Mouse (Mus musculus) heart, embryonic 15.5 days (tissue): ENCODE results near the gene Prom1. TPM values are rescaled to one million over a fixed set of nuclear protein-coding genes. Genes with fewer than 3 reads are reported as not detected.

Source experiments
- ATAC-seq: fragments of 200-750 bp; cut with Nextera tagmentation; replicated peaks from 2 replicates; pipeline ENCODE4 v1.8.0; 2017; ENCODE audit warnings: low read depth, moderate TSS enrichment; ENCODE audit not compliant: insufficient number of reproducible peaks, insufficient read depth, low FRiP score
- H3K27ac ChIP-seq: fragments of 300-500 bp; sonication (generic); 2 replicates; pipeline ENCODE4 v1.5.1; 2015; ENCODE audit warnings: mild to moderate bottlenecking, inconsistent platforms
- H3K27me3 ChIP-seq: fragments of 300-500 bp; sonication (generic); 2 replicates; pipeline ENCODE4 v1.6.1; 2015; ENCODE audit warnings: inconsistent platforms
- H3K36me3 ChIP-seq: fragments of 300-500 bp; sonication (generic); 2 replicates; pipeline ENCODE4 v1.6.1; 2015; ENCODE audit warnings: mild to moderate bottlenecking, inconsistent platforms
- H3K4me1 ChIP-seq: fragments of 300-500 bp; sonication (generic); replicated peaks from 2 replicates; pipeline ENCODE4 v1.6.1; 2015; ENCODE audit warnings: inconsistent platforms
- H3K4me2 ChIP-seq: fragments of 300-500 bp; sonication (generic); 2 replicates; pipeline ENCODE4 v1.6.1; 2015; ENCODE audit warnings: inconsistent platforms, mild to moderate bottlenecking, moderate library complexity
- H3K4me3 ChIP-seq: fragments of 300-500 bp; sonication (generic); 2 replicates; pipeline ENCODE4 v1.5.1; 2015; ENCODE audit warnings: mild to moderate bottlenecking, inconsistent platforms
- H3K9ac ChIP-seq: fragments of 300-500 bp; sonication (generic); 2 replicates; pipeline ENCODE4 v1.6.1; 2015; ENCODE audit warnings: mild to moderate bottlenecking, inconsistent platforms
- H3K9me3 ChIP-seq: fragments of 300-500 bp; sonication (generic); replicated peaks from 2 replicates; pipeline ENCODE4 v1.6.1; 2016; ENCODE audit warnings: inconsistent platforms
- WGBS: fragments of 180-500 bp; shearing (Covaris S2); methylation state at CpG from one replicate; pipeline ENCODE4 v1.1.7; 2015; ENCODE audit warnings: mixed read lengths; 5-methylcytosine and 5-hydroxymethylcytosine counted together
- polyA plus RNA-seq: library from polyadenylated mRNA; unstranded; fragments of >200 nt; fragmentation: Nextera tagmentation; extraction: Ambion mirVana; gene quantifications from 2 replicates; pipeline ENCODE4 v1.2.1, GENCODE M21; 2015

Gene Prom1
- polyA plus RNA-seq, 1 experiment from 2014 or later: 6.5 TPM

DNA sequence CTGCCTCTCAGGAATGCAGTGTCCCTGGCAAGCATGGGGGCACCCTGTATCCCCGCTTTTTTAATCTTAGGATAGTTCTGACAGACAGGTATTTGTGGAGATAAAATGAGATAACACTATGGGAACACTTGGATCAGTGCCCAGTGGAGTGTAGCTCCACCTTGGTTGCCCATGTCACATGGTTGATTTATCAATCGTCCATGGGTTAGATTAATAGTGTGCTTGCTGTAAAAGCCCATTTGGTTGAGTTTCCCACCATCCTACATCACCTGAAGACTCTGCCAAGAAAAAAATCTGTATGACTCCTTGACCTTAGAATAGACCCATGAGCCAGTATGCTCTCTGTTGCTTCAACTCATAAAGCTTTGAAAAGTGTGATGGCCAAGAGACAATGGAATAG is 131.3 kb downstream of the Prom1 start:
- H3K4me1 ChIP-seq: no peaks in the 10 kb centered on the region
- no peaks in the 10 kb centered on the region for H3K9me3 ChIP-seq
- no peak for ATAC-seq
- no peak overlapping the region for H3K4me3 ChIP-seq
- no peaks in the 10 kb centered on the region for H3K27me3 ChIP-seq
- no peaks in the 10 kb centered on the region for H3K36me3 ChIP-seq
- WGBS: 52% methylated on average over 2 of the region's 2 CpGs
- H3K4me2 ChIP-seq: no peak overlapping the region
- H3K9ac ChIP-seq: no peak overlapping the region
- no peak overlapping the region for H3K27ac ChIP-seq

DNA sequence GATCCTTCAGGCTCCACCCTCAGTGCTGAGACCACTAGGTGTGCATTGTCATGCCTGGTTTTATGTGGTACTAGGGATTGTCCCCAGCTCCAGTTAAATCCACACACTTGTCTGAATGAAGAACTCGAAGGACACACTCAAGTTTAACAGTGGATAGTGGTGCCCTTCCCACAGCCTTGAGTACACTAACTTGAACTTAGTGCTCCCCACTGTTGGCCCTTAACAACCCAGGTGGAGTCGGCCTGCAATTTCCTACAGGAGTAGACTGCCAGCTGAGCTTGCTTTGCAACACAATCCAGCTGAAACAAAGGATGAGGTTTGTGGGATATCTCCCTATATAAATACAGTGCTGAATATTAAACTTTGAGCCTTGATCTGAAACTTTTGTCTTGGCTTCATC is 133.2 kb downstream of the Prom1 start:
- H3K36me3 ChIP-seq: no peaks in the 10 kb centered on the region
- no peak overlapping the region for H3K4me3 ChIP-seq
- H3K27ac ChIP-seq: no peak overlapping the region
- H3K9me3 ChIP-seq: no peaks in the 10 kb centered on the region
- 68% methylated on average over 2 of the region's 2 CpGs for WGBS
- H3K9ac ChIP-seq: no peak overlapping the region
- no peaks in the 10 kb centered on the region for H3K4me1 ChIP-seq
- no peaks in the 10 kb centered on the region for H3K27me3 ChIP-seq
- ATAC-seq: no peak
- no peak overlapping the region for H3K4me2 ChIP-seq

DNA sequence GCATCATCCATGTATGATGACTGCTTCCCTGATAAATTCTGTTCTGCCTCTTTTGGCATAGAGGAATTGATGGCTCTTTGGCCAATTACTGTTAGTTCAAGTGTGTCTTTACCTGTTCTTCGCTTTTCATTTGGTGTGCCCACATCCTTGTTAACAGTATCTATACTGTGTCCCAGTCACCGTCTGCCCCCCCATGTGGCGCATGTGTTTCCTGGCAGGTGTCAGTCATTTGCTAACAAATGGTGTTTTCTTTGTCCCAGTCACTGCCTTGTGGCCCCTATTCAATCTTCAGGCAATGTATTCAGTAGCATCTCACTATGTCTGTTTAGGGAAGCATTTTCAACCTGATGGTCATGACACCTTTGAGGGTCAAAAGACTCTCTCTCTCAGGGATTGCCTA is 140.8 kb downstream of the Prom1 start:
- ATAC-seq: no peak
- H3K4me3 ChIP-seq: no peak overlapping the region

DNA sequence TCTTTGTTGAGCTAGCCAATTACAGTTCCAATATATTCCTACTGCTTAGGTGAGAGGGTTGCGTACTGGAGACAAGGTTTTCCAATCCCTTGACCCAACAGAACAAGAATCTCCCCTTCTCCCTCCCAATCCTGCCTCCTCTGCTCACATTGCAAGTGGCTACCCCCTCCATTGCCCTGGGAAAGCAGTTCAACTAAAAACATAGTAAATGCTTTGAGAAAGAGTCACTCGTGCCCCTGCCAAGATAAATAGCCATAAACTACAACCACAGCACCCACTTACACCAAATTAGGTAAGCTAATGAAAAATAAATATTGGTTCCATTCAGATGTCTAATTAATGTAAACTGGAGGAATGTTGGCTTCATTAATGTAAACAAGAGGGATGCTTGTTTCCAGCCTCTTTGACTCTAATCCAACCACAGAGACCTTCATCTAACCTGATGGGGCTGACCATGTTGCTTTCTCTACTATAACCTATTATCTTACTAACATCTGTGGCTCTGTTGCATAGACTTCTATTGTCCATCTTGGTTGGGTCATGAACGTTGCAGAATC is 141.9 kb downstream of the Prom1 start:
- no peaks in the 10 kb centered on the region for H3K36me3 ChIP-seq
- ATAC-seq: no peak
- no peak overlapping the region for H3K27ac ChIP-seq
- no peaks in the 10 kb centered on the region for H3K27me3 ChIP-seq
- 79% methylated on average over 3 of the region's 3 CpGs for WGBS
- no peak overlapping the region for H3K4me2 ChIP-seq
- H3K4me1 ChIP-seq: no peaks in the 10 kb centered on the region
- H3K4me3 ChIP-seq: no peak overlapping the region
- no peak overlapping the region for H3K9ac ChIP-seq
- no peaks in the 10 kb centered on the region for H3K9me3 ChIP-seq

More for the DNA sequence above, 140.8 kb downstream of the Prom1 start:
- H3K27me3 ChIP-seq: no peaks in the 10 kb centered on the region
- 83% methylated on average over 3 of the region's 3 CpGs for WGBS
- H3K9ac ChIP-seq: no peak overlapping the region
- no peaks in the 10 kb centered on the region for H3K36me3 ChIP-seq
- H3K4me2 ChIP-seq: no peak overlapping the region
- H3K9me3 ChIP-seq: no peaks in the 10 kb centered on the region
- H3K27ac ChIP-seq: no peak overlapping the region
- no peaks in the 10 kb centered on the region for H3K4me1 ChIP-seq

DNA sequence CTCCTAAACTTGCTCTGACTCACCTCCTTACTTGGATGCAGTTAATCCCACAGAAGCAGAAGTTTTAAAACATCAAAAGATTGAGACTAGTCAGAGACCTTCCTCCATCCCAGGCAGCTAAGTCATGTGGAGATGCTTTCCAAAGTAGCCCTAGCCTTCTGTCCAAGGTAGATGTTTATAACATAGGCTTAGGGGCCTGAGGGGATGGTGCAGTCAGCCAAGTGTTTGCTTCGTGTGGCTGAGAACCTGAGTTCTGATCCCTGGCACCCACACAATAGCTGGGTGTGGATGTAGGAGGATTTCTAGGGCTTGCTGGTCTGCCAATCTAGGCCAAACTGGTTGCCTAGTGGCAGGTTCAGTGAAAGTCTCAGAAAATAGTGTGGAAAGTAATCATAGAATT is 148.6 kb downstream of the Prom1 start:
- no peak for ATAC-seq
- H3K9me3 ChIP-seq: no peaks in the 10 kb centered on the region
- WGBS: 48% methylated on average over 1 of the region's 1 CpGs

DNA sequence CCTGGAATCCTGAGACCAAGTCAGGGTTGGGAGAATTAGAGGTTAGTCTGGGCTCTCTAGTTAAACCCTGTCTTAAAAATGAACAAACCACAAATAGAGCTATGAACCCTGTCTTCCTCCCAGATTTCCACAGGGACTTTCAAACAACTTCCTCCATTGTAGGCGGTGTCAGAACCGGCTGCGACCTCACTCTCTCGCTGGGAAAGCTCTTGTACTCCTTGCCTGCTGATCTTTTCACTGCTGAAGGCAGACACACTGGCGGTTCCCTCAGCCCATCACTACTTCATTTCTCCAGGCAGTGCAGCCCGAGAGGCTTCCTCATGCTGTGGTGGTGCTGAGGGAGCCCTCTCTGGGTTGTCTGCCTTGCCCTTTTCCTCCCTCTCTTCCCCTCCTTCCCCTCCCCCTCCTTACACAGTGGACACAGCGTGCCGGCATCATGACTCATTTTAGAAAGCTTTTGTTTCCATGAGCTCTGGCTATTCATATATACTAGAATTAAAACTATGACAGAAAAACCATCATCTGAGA is 153.0 kb downstream of the Prom1 start:
- H3K4me1 ChIP-seq: peaks cover 9% of the 10 kb centered on the region
- H3K4me3 ChIP-seq: peak overlapping the region; percentile 43
- peaks cover 3% of the 10 kb centered on the region; the same call in 1 of the 2 replicates for H3K27me3 ChIP-seq
- ATAC-seq: peak; percentile 31; the same call in 1 of the 2 replicates
- H3K9me3 ChIP-seq: no peaks in the 10 kb centered on the region
- H3K27ac ChIP-seq: peak overlapping the region; percentile 72
- H3K36me3 ChIP-seq: no peaks in the 10 kb centered on the region
- peak overlapping the region; percentile 74 for H3K4me2 ChIP-seq
- 0 out of 2 replicates have a peak overlapping the region, but pooled peaks have one; percentile 25 for H3K9ac ChIP-seq
- 6% methylated on average over 8 of the region's 8 CpGs for WGBS

More for the DNA sequence above, 148.6 kb downstream of the Prom1 start:
- Histone ChIP-seq H3K4me1 (peaks cover 4% of the 10 kb centered on the region), H3K4me2 (no peak overlapping the region), H3K36me3 (no peaks in the 10 kb centered on the region), H3K9ac (no peak overlapping the region), H3K27ac (no peak overlapping the region), H3K27me3 (no peaks in the 10 kb centered on the region), H3K4me3 (no peak overlapping the region)

DNA sequence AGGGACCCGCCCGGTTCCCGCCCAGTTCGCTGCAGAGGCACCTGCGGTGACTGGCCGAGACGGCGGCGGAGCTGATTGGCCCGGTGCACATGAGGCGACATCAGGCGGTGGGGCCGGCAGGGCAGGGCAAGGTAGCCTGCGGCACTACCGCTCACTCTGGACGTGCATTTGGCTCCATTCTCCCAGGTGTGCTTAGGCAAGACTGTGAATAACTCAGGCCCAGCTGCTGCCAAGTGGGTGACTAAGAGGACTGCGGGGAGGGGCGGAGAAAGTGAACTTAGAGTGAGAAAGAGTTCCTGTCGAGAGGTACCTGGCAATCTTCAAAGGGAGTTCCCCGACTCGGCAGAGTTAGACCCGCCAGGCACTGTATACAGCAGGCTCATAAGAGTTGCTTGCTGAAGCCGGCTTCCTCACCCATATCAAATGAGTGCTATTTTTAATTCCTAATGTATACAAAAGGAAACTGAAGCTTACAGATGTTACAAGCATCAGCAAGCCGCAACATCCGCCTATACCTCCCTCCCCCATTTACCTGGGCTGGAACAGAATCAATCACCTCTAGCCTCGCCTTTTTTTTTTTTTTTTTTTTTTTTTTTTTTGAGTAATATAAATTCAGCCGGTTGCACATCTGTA is 153.6 kb downstream of the Prom1 start:
- peak overlapping the region; percentile 43 for H3K4me3 ChIP-seq
- WGBS: 2% methylated on average over 27 of the region's 27 CpGs
- peak overlapping the region; percentile 74 for H3K4me2 ChIP-seq
- no peaks in the 10 kb centered on the region for H3K9me3 ChIP-seq
- H3K36me3 ChIP-seq: no peaks in the 10 kb centered on the region
- peak; percentile 78 for ATAC-seq
- H3K27me3 ChIP-seq: peaks cover 3% of the 10 kb centered on the region; the same call in 1 of the 2 replicates
- peak overlapping the region; percentile 72; the same call in 1 of the 2 replicates for H3K27ac ChIP-seq
- H3K9ac ChIP-seq: peak overlapping the region; percentile 23
- H3K4me1 ChIP-seq: peaks cover 9% of the 10 kb centered on the region

DNA sequence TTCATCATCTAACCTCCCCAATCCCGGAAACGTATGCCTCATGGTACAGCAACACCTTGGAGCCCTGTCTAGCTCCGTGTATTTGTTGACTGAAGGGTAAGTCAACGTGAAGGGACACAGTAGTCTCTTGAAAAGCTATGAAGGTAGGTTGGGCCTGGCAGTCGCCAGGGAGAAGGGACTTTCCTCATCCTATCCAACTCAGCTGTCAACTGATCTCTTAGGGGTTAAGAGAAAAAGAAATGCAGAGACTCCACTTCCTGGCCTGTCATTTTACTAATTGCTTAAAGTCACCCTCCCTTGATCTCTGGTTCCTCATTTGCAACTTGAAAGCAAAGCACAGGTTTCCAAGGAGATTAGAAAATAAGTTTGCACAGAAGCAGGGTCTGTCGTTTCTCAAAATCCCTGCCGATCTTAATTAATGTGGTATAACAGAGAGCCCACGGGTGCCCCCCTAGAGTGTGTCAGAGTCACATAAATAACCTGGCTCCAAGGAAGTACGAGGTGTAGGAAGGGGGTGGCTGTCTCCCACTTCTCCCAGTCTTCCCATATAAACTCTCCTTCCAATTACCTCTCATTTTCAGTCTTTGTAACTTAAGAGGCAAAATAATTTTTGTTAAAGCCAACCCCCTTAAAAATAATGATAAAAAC is 154.4 kb downstream of the Prom1 start:
- Histone ChIP-seq H3K9me3 (no peaks in the 10 kb centered on the region), H3K4me2 (peak overlapping the region; percentile 74), H3K9ac (no peak overlapping the region), H3K27me3 (peaks cover 3% of the 10 kb centered on the region; the same call in 1 of the 2 replicates), H3K4me3 (peak overlapping the region; percentile 43; the same call in 1 of the 2 replicates), H3K36me3 (no peaks in the 10 kb centered on the region), H3K27ac (no peak overlapping the region), H3K4me1 (peaks cover 9% of the 10 kb centered on the region)
- ATAC-seq: no peak
- WGBS: 35% methylated on average over 9 of the region's 9 CpGs

Other genes with a start within 250 kb of the Prom1 start
- 16.6 and 18.6 TPM in 2 replicates for gene Cd38, start 233.5 kb downstream of the Prom1 start, polyA plus RNA-seq
- 0.27 and 0.39 TPM in 2 replicates for gene Gm7879, start 188.9 kb downstream of the Prom1 start, polyA plus RNA-seq
- 1.8 and 5.8 TPM in 2 replicates for gene Fgfbp1, start 120.3 kb downstream of the Prom1 start, polyA plus RNA-seq
- 20.8 and 24.4 TPM in 2 replicates for gene Tapt1, start 124.6 kb upstream of the Prom1 start, polyA plus RNA-seq